Mouse (Mus musculus): ENCODE data around the gene Mob3b.

- TF ChIP-seq EP300 (IDR thresholded peaks at IDR 0.05; ENCODE audit: low read depth) (no peak), CTCF (IDR thresholded peaks at IDR 0.05; ENCODE audit: low read depth) (no peak)
Observed at GRCm38 (mm10) chr4:35146597-35146996, 10.7 kb downstream of the Mob3b start.
